Mouse (Mus musculus) kidney, adult 2 months (tissue): ENCODE data around the gene 1700017D01Rik. TPM values are rescaled to one million over a fixed set of nuclear protein-coding genes. Genes with fewer than 3 reads are reported as not detected.

Experiments used
- DNase-seq: peaks from one replicate; pipeline ENCODE4 v3.0.0; 2021
- H3K27ac ChIP-seq: fragments of 200-500 bp; 2 replicates; pipeline ENCODE4 v1.5.1; 2012; ENCODE audit warnings: low read depth, low read length, control low read depth, inconsistent platforms; ENCODE audit not compliant: insufficient read depth
- H3K27me3 ChIP-seq: fragments of 200-500 bp; replicated peaks from 2 replicates; pipeline ENCODE4 v1.6.1; 2012; ENCODE audit warnings: mild to moderate bottlenecking, moderate library complexity, low read length, inconsistent platforms; ENCODE audit not compliant: control insufficient read depth, insufficient read depth
- H3K36me3 ChIP-seq: fragments of 200-500 bp; 2 replicates; pipeline ENCODE4 v1.6.1; 2012; ENCODE audit warnings: mild to moderate bottlenecking, moderate library complexity, low read length, inconsistent platforms; ENCODE audit not compliant: control insufficient read depth, insufficient read depth
- H3K4me1 ChIP-seq: fragments of 200-500 bp; 2 replicates; pipeline ENCODE4 v1.6.1; 2011; ENCODE audit warnings: low read length; ENCODE audit not compliant: control insufficient read depth, insufficient read depth
- H3K4me3 ChIP-seq: fragments of 200-500 bp; 2 replicates; pipeline ENCODE4 v1.5.1; 2011; ENCODE audit warnings: mild to moderate bottlenecking, low read depth, low read length, control low read depth; ENCODE audit not compliant: insufficient read depth
- CTCF ChIP-seq: fragments of 200-500 bp; conservative IDR thresholded peaks from 2 replicates; pipeline ENCODE4 v1.5.1; 2011; ENCODE audit warnings: low read depth, mild to moderate bottlenecking, control low read depth, low read length, moderate library complexity, mixed read lengths; ENCODE audit not compliant: insufficient read depth, insufficient read length
- POLR2A ChIP-seq: fragments of 200-500 bp; IDR thresholded peaks from one replicate; pipeline ENCODE4 v1.6.1; 2011; ENCODE audit warnings: low read depth, low read length, control low read depth
- WGBS: fragments of 180-500 bp; shearing (Covaris S2); methylation state at CpG from one replicate; pipeline ENCODE4 v1.1.7; 2018; 5-methylcytosine and 5-hydroxymethylcytosine counted together
- polyA plus RNA-seq: library from polyadenylated mRNA; depleted of rRNA; stranded (reverse); fragments of >200 nt; gene quantifications from 2 replicates; pipeline ENCODE4 v1.2.3, GENCODE M21; 2012; rRNA removed

1700017D01Rik gene
- polyA plus RNA-seq, 1 experiment: not detected

DNA sequence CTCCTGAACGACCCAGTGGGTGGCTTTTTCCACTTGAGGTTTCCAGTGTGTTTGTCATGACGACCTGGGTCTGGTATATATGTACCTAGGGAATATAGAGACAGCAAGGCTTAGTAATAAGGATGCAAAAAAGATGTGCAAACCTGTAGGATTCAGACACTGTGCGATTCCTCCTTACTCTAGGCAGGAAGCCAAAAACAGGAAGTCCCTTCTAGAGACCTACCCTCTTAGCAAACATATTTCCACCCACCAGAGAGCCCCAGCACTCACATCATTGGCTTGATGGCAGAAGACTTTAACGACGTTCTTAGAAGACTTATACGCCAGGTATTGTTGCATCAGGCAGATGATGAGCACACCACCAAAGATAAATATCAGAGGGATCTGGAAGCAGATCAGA, 82.7 kb downstream of the 1700017D01Rik start:
- 71% methylated on average over 6 of the region's 6 CpGs for WGBS
- H3K27me3 ChIP-seq: no peaks in the 10 kb centered on the region
- H3K4me1 ChIP-seq: peaks cover 2% of the 10 kb centered on the region; the same call in 1 of the 2 replicates
- TF ChIP-seq CTCF: no peak
- no peak for TF ChIP-seq POLR2A
- H3K27ac ChIP-seq: peak overlapping the region; percentile 28
- no peak overlapping the region for H3K4me3 ChIP-seq
- no peaks in the 10 kb centered on the region for H3K36me3 ChIP-seq
- DNase-seq: no peak

Other genes with a start within 250 kb of the 1700017D01Rik start
- 101 and 124 TPM in 2 replicates for gene Tmem109, start 248.9 kb downstream of the 1700017D01Rik start, polyA plus RNA-seq
- 175 and 188 TPM in 2 replicates for gene Prpf19, start 235.6 kb downstream of the 1700017D01Rik start, polyA plus RNA-seq
- gene Zp1, start 210.2 kb downstream of the 1700017D01Rik start, polyA plus RNA-seq: 0.05 TPM in 1 of 2 replicates, not detected in the other
- 0.05 TPM in 1 of 2 replicates, not detected in the other for gene Ptgdr2, start 193.7 kb downstream of the 1700017D01Rik start, polyA plus RNA-seq
- 3.9 TPM in 2 replicates for gene Ccdc86, start 181.6 kb downstream of the 1700017D01Rik start, polyA plus RNA-seq
- gene Ms4a10, start 156.2 kb downstream of the 1700017D01Rik start, polyA plus RNA-seq: 0.18 TPM in 1 of 2 replicates, not detected in the other
- not detected in 2 replicates for gene Ms4a15, start 137.6 kb downstream of the 1700017D01Rik start, polyA plus RNA-seq
- gene Ms4a18, start 112.8 kb downstream of the 1700017D01Rik start, polyA plus RNA-seq: not detected in 2 replicates
- gene Ms4a8a, start 49.8 kb downstream of the 1700017D01Rik start, polyA plus RNA-seq: 0.43 and 0.86 TPM in 2 replicates
- not detected in 2 replicates for gene 1700025F22Rik, start 34.4 kb upstream of the 1700017D01Rik start, polyA plus RNA-seq
- not detected in 2 replicates for gene Ms4a13, start 65.9 kb upstream of the 1700017D01Rik start, polyA plus RNA-seq
- not detected in 2 replicates for gene Ms4a12, start 101.6 kb upstream of the 1700017D01Rik start, polyA plus RNA-seq
- gene Ms4a1, start 135.4 kb upstream of the 1700017D01Rik start, polyA plus RNA-seq: 0.07 and 1.9 TPM in 2 replicates
- not detected in 2 replicates for gene Ms4a5, start 153.0 kb upstream of the 1700017D01Rik start, polyA plus RNA-seq
- gene Ms4a14, start 183.6 kb upstream of the 1700017D01Rik start, polyA plus RNA-seq: 0.08 TPM in 2 replicates
- gene Ms4a7, start 205.3 kb upstream of the 1700017D01Rik start, polyA plus RNA-seq: 1.2 and 2.0 TPM in 2 replicates
- 0.09 TPM in 1 of 2 replicates, not detected in the other for gene Ms4a4a, start 244.6 kb upstream of the 1700017D01Rik start, polyA plus RNA-seq